Mouse (Mus musculus): Measurements from ENCODE around the gene Eva1c.

Eva1c gene

DNA sequence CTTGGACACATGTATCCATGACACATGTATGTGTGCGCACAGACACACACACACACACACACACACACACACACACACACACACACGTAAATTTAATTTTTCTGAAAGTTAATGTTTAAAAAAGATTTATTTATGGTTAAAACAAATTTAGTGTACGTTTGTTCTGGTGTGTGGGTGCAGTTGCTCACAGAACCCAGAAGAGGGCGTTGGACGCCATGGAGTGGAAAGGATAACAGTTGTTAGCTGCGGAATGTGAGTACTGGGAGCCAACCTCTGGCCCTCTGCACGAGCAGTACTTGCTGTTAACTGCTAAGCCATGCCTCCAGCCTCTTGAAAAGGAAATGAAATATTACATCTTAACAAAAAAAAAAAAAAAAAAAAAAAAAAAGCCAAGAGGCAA, at the start of gene Eva1c:
TSS of gene Eva1c (plus strand) at position 263 of the 400 bp plus-strand sequence.
- DNase-seq (ENCODE audit: extremely low spot score, low read depth, low spot score), result no peak

- DNase-seq (ENCODE audit: extremely low spot score, low read depth, low spot score), result no peak
Observed at GRCm38 (mm10) chr16:90779783-90780182, 46.7 kb upstream of the Eva1c start.

- no peak for DNase-seq (ENCODE audit: extremely low spot score, low read depth, low spot score)
Observed at GRCm38 (mm10) chr16:90783302-90783701, 43.2 kb upstream of the Eva1c start.

DNA sequence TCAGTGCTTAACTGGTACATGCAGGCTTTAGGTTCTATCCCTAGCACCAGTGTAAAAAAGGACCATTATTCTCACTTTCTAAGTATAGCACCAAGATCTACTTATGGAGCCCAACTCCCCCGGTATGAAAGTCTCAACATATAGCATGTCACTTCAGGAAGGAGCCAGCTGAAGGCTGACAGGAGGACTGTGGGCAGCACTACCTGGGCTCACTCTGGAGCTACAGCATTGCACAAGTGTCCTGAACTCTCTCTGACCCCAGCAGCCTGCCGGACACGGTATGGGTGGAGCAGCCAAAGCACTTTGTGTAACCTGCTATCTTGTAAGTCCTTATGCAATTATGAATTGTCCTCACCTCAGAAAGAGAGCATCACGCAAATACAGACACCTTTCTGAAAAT, 41.3 kb upstream of the Eva1c start:
- no peak for DNase-seq (ENCODE audit: extremely low spot score, low read depth, low spot score)

DNA sequence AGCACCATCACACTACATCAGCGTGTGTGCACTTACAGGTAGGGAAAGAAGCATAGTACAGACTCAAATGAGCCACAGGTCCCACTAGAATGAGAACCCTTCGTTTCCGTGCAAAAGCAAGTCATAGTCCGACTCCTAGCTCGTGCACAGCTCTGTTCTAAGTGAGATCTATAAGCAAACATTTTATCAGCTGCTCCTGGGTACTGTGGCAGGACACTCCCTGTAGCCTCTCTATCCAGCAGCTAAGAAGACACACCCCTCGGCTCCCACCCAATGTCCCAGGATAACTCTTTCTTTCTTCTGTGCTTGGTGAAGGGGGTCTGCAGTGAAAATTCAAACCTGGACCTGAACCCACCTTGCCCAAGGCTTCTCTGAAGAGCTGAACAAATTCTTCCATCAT, 37.9 kb upstream of the Eva1c start:
- no peak for DNase-seq (ENCODE audit: extremely low spot score, low read depth, low spot score)

- no peak for DNase-seq (ENCODE audit: extremely low spot score, low read depth, low spot score)
Observed at GRCm38 (mm10) chr16:90790946-90791345, 35.6 kb upstream of the Eva1c start.

DNA sequence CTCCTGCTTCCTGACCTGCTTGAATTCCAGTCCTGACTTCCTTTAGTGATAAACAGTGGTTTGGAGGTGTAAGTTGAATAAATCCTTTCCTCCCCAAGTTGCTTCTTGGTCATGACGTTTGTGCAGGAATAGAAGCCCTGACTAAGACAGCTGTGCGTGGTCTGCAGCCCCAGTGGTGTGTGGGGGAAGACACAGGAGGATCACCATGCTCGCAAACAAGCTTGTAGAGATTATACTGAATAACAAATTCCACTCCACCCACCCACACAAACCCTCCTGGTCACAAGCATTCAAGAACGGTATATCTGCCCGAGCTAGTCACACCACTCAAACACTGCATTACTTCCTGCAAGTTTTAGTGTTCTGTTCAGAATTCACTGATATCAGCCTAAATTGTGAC, 34.5 kb upstream of the Eva1c start:
- DNase-seq (ENCODE audit: extremely low spot score, low read depth, low spot score), result no peak

- no peak for DNase-seq (ENCODE audit: extremely low spot score, low read depth, low spot score)
Observed at GRCm38 (mm10) chr16:90792500-90792899, 34.0 kb upstream of the Eva1c start.

DNA sequence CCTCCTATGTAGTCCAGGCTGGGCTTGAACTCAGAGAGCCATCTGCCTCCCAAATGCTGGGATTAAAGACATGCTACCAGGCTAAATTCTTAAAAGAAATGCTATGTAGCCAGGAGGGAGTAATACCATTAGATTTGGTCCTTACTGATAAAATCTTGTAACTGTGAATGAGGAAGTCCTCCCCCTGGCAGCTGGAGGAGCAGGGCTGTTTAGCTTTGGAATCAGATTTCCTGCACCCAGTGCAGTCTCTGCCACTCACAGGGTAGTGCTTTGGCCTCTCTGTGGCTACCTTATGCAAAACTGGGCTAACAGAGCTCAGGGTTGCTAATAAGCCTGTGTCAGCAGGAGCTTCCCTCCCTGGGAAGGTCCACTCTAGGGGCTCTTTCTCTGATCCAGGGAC, 31.8 kb upstream of the Eva1c start:
- no peak for DNase-seq (ENCODE audit: extremely low spot score, low read depth, low spot score)

GRCm38 (mm10) chr16:90798446-90798845, 28.1 kb upstream of the Eva1c start:
- no peak for DNase-seq (ENCODE audit: extremely low spot score, low read depth, low spot score)

DNA sequence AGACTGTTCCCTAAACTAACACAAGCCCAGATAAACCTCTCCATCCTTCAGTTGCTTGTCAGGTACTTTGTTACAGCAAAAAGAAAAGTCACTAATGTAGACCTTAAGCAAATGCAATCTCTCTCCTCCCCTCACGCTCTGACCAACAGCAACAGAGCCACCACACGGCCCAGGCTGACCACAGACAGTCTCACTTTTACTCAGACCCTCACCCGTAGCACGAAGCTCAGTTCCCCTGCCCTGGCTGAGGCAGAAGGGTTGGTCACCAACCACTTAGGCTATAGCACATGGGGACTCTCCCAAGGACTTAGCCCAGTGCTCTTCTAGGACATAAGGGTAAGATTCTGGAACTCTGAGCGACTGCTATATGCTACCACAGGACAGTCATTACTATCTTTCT, 27.7 kb upstream of the Eva1c start:
- no peak for DNase-seq (ENCODE audit: extremely low spot score, low read depth, low spot score)

DNA sequence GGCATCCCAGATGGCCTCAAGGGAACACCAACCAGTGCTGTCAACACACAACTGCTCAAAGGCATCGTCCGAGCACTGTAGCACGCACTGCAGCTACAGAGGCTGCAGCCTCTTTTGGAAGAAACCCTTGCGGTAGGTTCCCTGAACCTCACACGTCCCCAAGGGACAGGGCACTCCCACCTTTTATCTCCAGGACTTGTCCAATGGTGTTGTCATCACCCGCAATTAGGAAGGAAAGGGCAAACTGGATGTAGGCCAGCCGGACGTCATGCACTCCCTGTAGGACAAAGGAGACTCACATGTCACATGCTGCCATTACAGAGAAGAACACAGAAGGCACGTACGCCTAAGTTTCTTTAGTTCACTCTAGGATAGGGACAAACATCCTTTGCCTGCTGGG, 26.7 kb upstream of the Eva1c start:
- no peak for DNase-seq (ENCODE audit: extremely low spot score, low read depth, low spot score)

DNA sequence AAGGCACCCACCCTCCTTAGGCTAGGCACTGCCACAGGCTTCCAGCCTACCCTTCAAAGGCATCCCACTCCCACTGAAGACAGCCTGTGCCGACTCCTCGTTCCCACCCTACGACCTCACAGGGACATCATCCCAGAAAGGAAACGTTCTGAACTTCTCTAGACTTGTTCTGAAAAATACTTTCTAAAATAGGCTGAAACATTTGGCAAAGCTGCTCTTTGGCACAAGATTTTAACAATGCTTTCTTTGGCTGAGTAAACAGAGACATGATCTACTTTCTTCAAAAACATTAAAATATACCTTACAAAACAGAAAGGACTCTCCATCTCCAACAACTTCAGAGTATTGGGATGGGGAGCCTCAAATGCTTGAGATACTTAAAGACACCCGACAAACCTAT, 25.3 kb upstream of the Eva1c start:
- no peak for DNase-seq (ENCODE audit: extremely low spot score, low read depth, low spot score)

DNA sequence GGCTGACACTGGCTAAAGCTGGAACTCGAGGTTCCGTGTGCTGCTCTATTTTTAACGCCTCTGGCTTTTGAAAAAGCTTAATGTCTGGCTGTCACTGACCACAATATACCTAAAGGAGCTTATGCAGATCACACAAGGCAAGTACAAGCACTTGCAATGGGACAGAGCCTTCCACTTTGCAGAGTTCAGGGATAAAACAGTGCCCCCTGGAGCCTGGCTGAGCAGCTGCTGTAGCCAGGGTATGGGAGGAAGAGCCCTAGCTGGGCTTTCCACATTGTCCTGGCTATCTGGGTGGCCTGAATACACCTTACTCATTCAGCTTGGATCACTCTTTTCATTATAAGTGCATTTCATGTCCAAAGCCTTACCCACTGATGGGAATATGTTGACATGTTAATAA, 24.6 kb upstream of the Eva1c start:
- no peak for DNase-seq (ENCODE audit: extremely low spot score, low read depth, low spot score)

GRCm38 (mm10) chr16:90804466-90804865, 22.1 kb upstream of the Eva1c start:
- no peak for DNase-seq (ENCODE audit: extremely low spot score, low read depth, low spot score)

DNA sequence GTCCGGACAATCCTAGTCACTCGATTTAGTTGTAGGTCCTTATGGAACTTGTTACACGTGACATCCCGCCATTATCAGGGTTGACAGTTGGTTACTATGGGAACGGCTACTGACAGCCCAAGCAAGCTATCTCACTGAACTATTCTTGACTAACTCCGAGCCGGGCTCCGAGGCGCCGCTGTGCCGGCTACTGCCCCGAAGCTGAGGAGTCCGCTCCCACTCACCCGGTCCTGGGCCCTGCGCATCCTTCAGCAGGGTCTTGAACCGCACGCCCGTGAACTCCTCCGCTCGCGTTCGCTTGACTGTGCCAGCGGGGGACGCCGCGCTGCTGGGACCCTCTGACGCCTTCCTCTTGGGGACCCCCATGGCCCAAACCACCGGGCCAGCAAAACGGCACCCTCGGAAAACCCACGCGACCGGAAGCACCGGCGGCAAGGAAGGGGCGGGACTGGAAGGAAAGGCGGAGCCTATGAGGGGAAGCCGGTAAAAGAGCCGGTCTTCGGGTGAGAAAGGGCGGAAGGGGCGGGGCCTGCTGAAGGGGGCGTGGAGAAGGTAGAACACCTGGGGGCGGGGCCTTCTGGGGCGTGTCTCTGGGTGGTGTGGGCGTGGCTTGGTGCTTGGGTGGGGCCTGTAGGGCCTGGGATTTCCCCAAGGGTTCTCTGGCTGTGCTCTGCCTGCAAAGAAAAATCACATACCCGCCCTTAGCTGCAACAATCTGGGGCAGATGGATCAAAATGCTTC, 16.4 kb upstream of the Eva1c start, which contains the start of gene Urb1:
TSS of gene Urb1 (minus strand) at position 439 of the 741 bp plus-strand sequence.
- peak; percentile 68 for DNase-seq (ENCODE audit: extremely low spot score, low read depth, low spot score)

DNA sequence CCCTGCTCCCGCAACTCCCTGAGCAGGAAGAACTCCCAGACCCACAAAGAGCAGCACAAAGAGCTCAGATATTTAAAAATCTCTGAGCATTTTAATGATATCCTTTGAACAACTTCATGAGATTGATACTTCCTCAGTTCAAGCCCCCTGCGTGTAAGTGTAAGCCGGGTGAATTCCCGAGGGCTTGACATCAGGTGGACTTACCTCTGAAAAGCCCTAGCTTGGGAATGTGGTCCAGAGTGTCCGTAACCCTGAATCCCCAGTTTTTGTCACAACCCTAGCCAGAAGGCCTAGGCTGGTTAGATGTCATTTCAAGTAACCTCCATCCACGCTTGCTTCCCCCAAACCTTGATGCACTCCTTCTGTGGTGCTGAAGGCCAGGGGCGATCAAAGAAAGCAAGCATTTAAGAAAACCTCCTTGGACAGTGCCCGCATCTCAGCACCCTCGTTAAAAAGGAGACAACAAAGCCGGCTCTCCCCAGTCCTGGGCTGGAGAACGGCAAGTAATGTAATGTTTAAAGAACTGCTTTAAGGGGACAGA, 15.7 kb upstream of the Eva1c start:
- no peak for DNase-seq (ENCODE audit: extremely low spot score, low read depth, low spot score)

DNA sequence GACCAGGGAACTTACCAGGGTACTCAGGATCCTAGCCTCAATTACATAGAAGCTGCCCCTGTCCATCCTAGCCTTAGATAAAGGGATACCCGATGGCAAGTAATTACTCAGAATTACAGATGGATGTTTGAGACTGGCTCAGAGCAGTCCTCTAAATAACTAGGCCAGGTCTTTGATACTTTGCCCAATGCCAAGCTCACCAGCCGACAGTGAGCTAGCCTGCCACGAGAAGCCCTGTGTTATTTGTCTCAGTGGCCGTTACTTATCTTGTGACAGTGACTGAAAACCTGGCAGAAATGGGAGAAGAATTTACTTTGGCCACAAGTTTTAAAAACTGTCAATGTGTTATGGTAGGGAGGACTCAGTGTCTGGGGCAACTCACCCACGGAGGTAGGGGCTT, 14.4 kb upstream of the Eva1c start:
- DNase-seq (ENCODE audit: extremely low spot score, low read depth, low spot score), result no peak

DNA sequence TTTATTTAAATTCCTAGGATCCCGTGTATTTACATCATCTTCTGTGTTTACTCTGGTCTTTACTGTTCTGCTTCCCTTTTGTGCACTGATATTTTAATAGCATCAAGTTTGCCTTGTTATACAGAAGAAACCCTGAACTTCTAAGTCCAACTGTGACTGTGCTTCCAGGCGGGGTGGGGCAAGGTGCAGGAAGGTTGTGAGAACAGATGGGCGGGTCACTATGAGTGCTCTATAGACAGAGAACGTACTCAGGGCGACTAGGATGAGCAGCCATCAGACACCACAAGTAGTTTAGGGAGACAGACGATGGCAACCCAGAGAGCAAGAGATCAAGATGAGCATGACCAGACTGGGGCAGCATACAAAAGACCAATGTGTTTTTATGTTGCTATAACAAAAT, 6.2 kb upstream of the Eva1c start:
- DNase-seq (ENCODE audit: extremely low spot score, low read depth, low spot score), result no peak

DNA sequence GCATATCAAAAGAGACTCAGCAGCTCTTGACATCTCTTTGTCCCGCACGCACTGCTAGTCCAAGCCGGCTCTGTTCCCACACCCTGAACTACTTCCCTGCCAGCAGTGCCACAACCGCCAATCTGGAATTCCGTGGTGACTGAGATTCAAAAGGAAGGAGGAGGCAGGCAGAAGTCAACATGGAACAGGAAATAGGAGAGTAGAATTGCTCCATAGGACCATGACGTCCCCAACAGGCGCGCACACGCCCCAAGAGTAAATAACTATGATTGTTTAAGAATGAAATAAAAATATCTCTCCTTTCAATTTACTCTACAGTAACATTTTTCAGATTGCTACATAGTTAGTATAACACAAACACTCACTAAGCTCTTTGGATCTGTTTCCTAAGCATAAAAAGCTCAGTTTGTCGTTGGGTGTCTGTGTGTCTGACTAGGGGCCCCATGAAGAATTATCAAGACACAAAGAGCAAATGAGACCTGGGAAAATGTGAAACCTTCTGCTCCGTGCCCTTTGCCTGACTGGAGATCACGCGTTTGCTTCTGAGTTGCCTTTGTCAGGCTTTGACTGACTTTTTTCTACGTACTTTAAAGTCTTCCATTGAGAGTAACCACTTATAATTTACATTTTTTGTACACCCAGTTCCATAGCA, 5.3 kb upstream of the Eva1c start:
- DNase-seq (ENCODE audit: extremely low spot score, low read depth, low spot score), result no peak

DNA sequence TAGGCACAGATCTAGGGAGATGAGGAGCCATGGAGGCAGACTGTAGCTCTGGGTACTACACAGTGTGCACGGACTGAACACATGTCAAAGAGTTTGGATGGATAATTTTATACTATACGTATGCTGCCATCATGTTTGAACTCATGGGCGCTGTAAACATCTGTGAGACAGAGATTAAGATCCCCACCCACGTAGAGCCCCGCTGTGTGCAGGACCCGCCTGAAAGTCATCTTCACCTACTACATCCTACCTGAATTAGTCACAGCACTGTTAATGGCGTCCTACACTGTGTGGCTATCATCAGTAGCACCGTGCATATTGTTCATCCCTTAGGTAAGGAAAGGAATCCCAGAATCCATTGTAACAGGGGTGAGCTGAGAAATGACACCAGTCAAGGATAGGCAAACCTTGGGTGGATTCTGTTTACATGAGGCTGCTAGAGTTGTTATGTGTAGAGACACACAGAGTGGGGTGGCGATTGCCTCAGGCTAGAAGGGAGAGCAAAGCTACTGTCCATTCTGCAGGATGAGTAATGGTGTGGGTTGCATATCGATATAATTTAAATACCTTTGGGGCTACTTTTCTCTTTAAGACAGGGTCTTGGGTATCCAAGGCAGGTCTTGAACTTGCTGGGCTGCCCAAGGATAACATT, 4.1 kb upstream of the Eva1c start:
- no peak for DNase-seq (ENCODE audit: extremely low spot score, low read depth, low spot score)

- no peak for DNase-seq (ENCODE audit: extremely low spot score, low read depth, low spot score)
Observed at GRCm38 (mm10) chr16:90822981-90823380, 3.5 kb upstream of the Eva1c start.

Data from hindlimb bud, embryonic 11.5 days (tissue).